Comparison of ENCODE assay signal across 7 mouse cellular contexts in genomic region chr19:4169378-4169784, GRCm38 (mm10). TPM values are rescaled to one million over a fixed set of nuclear protein-coding genes. Genes with fewer than 3 reads are reported as not detected.
DNase-seq lines count a peak whose midpoint lies in the region; ATAC-seq lines count a peak whose summit lies in the region.

No protein-coding gene starts in this region.

- H3K4me1 ChIP-seq in embryonic facial prominence, embryonic 10.5 days, result peaks cover 31% of the 10 kb centered on the region
- H3K4me1 ChIP-seq in limb, embryonic 10.5 days, result peaks cover 39% of the 10 kb centered on the region
- peaks cover 9% of the 10 kb centered on the region for H3K4me1 ChIP-seq in midbrain, embryonic 13.5 days (replicated peaks)

- WGBS in embryonic facial prominence, embryonic 10.5 days, result under 1% methylated on average over 43 of the region's 43 CpGs
- under 1% methylated on average over 43 of the region's 43 CpGs for WGBS in limb, embryonic 10.5 days
- WGBS in midbrain, embryonic 13.5 days, result 1% methylated on average over 42 of the region's 43 CpGs

- peak; percentile 93 for ATAC-seq in granulocyte monocyte progenitor cell, adult 5-6 weeks (replicated peaks; ENCODE audit: poor library complexity, severe bottlenecking)
- ATAC-seq in midbrain, embryonic 13.5 days, result peak; percentile 97

- no peaks in the 10 kb centered on the region for H3K9me3 ChIP-seq in embryonic facial prominence, embryonic 10.5 days
- H3K9me3 ChIP-seq in limb, embryonic 10.5 days (replicated peaks), result no peaks in the 10 kb centered on the region
- no peaks in the 10 kb centered on the region for H3K9me3 ChIP-seq in midbrain, embryonic 13.5 days

- no peaks in the 10 kb centered on the region for H3K36me3 ChIP-seq in embryonic facial prominence, embryonic 10.5 days (replicated peaks)
- no peaks in the 10 kb centered on the region for H3K36me3 ChIP-seq in limb, embryonic 10.5 days
- no peaks in the 10 kb centered on the region for H3K36me3 ChIP-seq in midbrain, embryonic 13.5 days

- H3K9ac ChIP-seq in midbrain, embryonic 13.5 days (replicated peaks), result peak overlapping the region; percentile 77

- H3K27ac ChIP-seq in embryonic facial prominence, embryonic 10.5 days (replicated peaks), result peak overlapping the region; percentile 92
- H3K27ac ChIP-seq in limb, embryonic 10.5 days, result peak overlapping the region; percentile 89
- peak overlapping the region; percentile 90 for H3K27ac ChIP-seq in midbrain, embryonic 13.5 days

- DNase-seq in adrenal gland, postnatal 10 days, result peak; percentile 100
- peak; percentile 100 for DNase-seq in embryonic facial prominence, embryonic 10.5 days (ENCODE audit: low spot score)
- DNase-seq in kidney, adult 11 months, result peak; percentile 99
- peak; percentile 100 for DNase-seq in limb, embryonic 10.5 days (ENCODE audit: low spot score)
- DNase-seq in spleen, adult 12 weeks (ENCODE audit: low spot score), result peak; percentile 98

- H3K4me3 ChIP-seq in embryonic facial prominence, embryonic 10.5 days, result peak overlapping the region; percentile 63
- H3K4me3 ChIP-seq in limb, embryonic 10.5 days, result peak overlapping the region; percentile 55
- H3K4me3 ChIP-seq in midbrain, embryonic 13.5 days (replicated peaks), result peak overlapping the region; percentile 42

- peak overlapping the region; percentile 70 for H3K4me2 ChIP-seq in midbrain, embryonic 13.5 days (replicated peaks)

- H3K27me3 ChIP-seq in embryonic facial prominence, embryonic 10.5 days (replicated peaks; ENCODE audit: low read depth, poor library complexity, severe bottlenecking), result peaks cover 17% of the 10 kb centered on the region; the same call in 1 of the 2 replicates
- peaks cover 6% of the 10 kb centered on the region; the same call in 1 of the 2 replicates for H3K27me3 ChIP-seq in limb, embryonic 10.5 days (ENCODE audit: low read depth, poor library complexity, severe bottlenecking)
- no peaks in the 10 kb centered on the region for H3K27me3 ChIP-seq in midbrain, embryonic 13.5 days

RNA-seq across cellular contexts. Expression of gene Carns1, which starts 5.9 kb away (rescaled TPM):
- 1 to 10 TPM; 4.8 to 8.8 TPM for total RNA-seq in adrenal gland, postnatal 10 days (2021)
- 2.7 and 4.4 TPM in 2 replicates for polyA plus RNA-seq in embryonic facial prominence, embryonic 10.5 days (2016; fragmentation: Nextera tagmentation; extraction: Ambion mirVana)
- 0.58 and 5.7 TPM in 2 replicates for total RNA-seq in granulocyte monocyte progenitor cell, adult 5-6 weeks (2014; fragmentation: Nextera tagmentation)
- total RNA-seq in granulocyte monocyte progenitor cell, adult 5-6 weeks (2017), result 1.1 and 2.9 TPM in 2 replicates
- 3.2 and 3.3 TPM in 2 replicates for polyA plus RNA-seq in limb, embryonic 10.5 days (2016; fragmentation: Nextera tagmentation; extraction: Ambion mirVana)
- 4.2 and 4.8 TPM in 2 replicates for polyA plus RNA-seq in midbrain, embryonic 13.5 days (2015; fragmentation: Nextera tagmentation; extraction: Ambion mirVana)

RNA-seq across cellular contexts. Expression of gene Rps6kb2, which starts 6.2 kb away (rescaled TPM):
- total RNA-seq in adrenal gland, postnatal 10 days (2021), result 10 to 100 TPM; 26.5 to 38.2 TPM
- polyA plus RNA-seq in embryonic facial prominence, embryonic 10.5 days (2016; fragmentation: Nextera tagmentation; extraction: Ambion mirVana), result 66.1 and 68.5 TPM in 2 replicates
- total RNA-seq in granulocyte monocyte progenitor cell, adult 5-6 weeks (2014; fragmentation: Nextera tagmentation), result 42.5 and 45.6 TPM in 2 replicates
- 21.0 and 31.6 TPM in 2 replicates for total RNA-seq in granulocyte monocyte progenitor cell, adult 5-6 weeks (2017)
- polyA plus RNA-seq in limb, embryonic 10.5 days (2016; fragmentation: Nextera tagmentation; extraction: Ambion mirVana), result 58.3 and 66.0 TPM in 2 replicates
- 60.5 and 62.9 TPM in 2 replicates for polyA plus RNA-seq in midbrain, embryonic 13.5 days (2015; fragmentation: Nextera tagmentation; extraction: Ambion mirVana)

RNA-seq across cellular contexts. Expression of gene Ptprcap, which starts 16.0 kb away (rescaled TPM):
- 10 to 100 TPM; 11.5 to 14.0 TPM for total RNA-seq in adrenal gland, postnatal 10 days (2021)
- polyA plus RNA-seq in embryonic facial prominence, embryonic 10.5 days (2016; fragmentation: Nextera tagmentation; extraction: Ambion mirVana), result 0.58 TPM in 1 of 2 replicates, not detected in the other
- total RNA-seq in granulocyte monocyte progenitor cell, adult 5-6 weeks (2014; fragmentation: Nextera tagmentation), result 40.8 and 53.6 TPM in 2 replicates
- total RNA-seq in granulocyte monocyte progenitor cell, adult 5-6 weeks (2017), result 64.9 and 84.1 TPM in 2 replicates
- 0.93 and 1.4 TPM in 2 replicates for polyA plus RNA-seq in limb, embryonic 10.5 days (2016; fragmentation: Nextera tagmentation; extraction: Ambion mirVana)
- polyA plus RNA-seq in midbrain, embryonic 13.5 days (2015; fragmentation: Nextera tagmentation; extraction: Ambion mirVana), result 0.24 and 0.50 TPM in 2 replicates

RNA-seq across cellular contexts. Expression of gene Coro1b, which starts 21.0 kb away (rescaled TPM):
- total RNA-seq in adrenal gland, postnatal 10 days (2021), result 100 to 1,000 TPM; 185 to 193 TPM
- polyA plus RNA-seq in embryonic facial prominence, embryonic 10.5 days (2016; fragmentation: Nextera tagmentation; extraction: Ambion mirVana), result 130 and 134 TPM in 2 replicates
- total RNA-seq in granulocyte monocyte progenitor cell, adult 5-6 weeks (2014; fragmentation: Nextera tagmentation), result 143 and 234 TPM in 2 replicates
- total RNA-seq in granulocyte monocyte progenitor cell, adult 5-6 weeks (2017), result 71.3 and 73.2 TPM in 2 replicates
- 129 and 148 TPM in 2 replicates for polyA plus RNA-seq in limb, embryonic 10.5 days (2016; fragmentation: Nextera tagmentation; extraction: Ambion mirVana)
- polyA plus RNA-seq in midbrain, embryonic 13.5 days (2015; fragmentation: Nextera tagmentation; extraction: Ambion mirVana), result 121 and 127 TPM in 2 replicates

RNA-seq across cellular contexts. Expression of gene Tbc1d10c, which starts 21.7 kb away (rescaled TPM):
- total RNA-seq in adrenal gland, postnatal 10 days (2021), result 1 to 10 TPM; 4.2 to 6.6 TPM
- polyA plus RNA-seq in embryonic facial prominence, embryonic 10.5 days (2016; fragmentation: Nextera tagmentation; extraction: Ambion mirVana), result 0.57 and 1.4 TPM in 2 replicates
- total RNA-seq in granulocyte monocyte progenitor cell, adult 5-6 weeks (2014; fragmentation: Nextera tagmentation), result 41.1 and 50.1 TPM in 2 replicates
- total RNA-seq in granulocyte monocyte progenitor cell, adult 5-6 weeks (2017), result 11.3 and 18.4 TPM in 2 replicates
- polyA plus RNA-seq in limb, embryonic 10.5 days (2016; fragmentation: Nextera tagmentation; extraction: Ambion mirVana), result 0.21 and 1.2 TPM in 2 replicates
- polyA plus RNA-seq in midbrain, embryonic 13.5 days (2015; fragmentation: Nextera tagmentation; extraction: Ambion mirVana), result 0.78 and 0.93 TPM in 2 replicates

Comparison
In these comparisons a context has a peak if more than half of its experiments do, and no peak if none do; other contexts are left out.
1. Peak in every context shown above with its lines: DNase-seq, ATAC-seq, H3K4me3 ChIP-seq and H3K27ac ChIP-seq.